Mouse (Mus musculus) testis, adult 2 months (tissue): ENCODE measurements around the gene Cib1. TPM values are rescaled to one million over a fixed set of nuclear protein-coding genes. Genes with fewer than 3 reads are reported as not detected.

ENCODE experiments used
- H3K27ac ChIP-seq: fragments of 200-500 bp; 2 replicates; pipeline ENCODE4 v1.5.1; 2012; ENCODE audit warnings: low read depth, low read length; ENCODE audit not compliant: control insufficient read depth, insufficient read depth
- H3K27me3 ChIP-seq: fragments of 200-500 bp; 2 replicates; pipeline ENCODE4 v1.6.1; 2012; ENCODE audit warnings: mild to moderate bottlenecking, low read length, moderate library complexity; ENCODE audit not compliant: control insufficient read depth, insufficient read depth
- H3K36me3 ChIP-seq: fragments of 200-500 bp; 2 replicates; pipeline ENCODE4 v1.6.1; 2012; ENCODE audit warnings: mild to moderate bottlenecking, low read length; ENCODE audit not compliant: control insufficient read depth, insufficient read depth
- H3K4me1 ChIP-seq: fragments of 200-500 bp; 2 replicates; pipeline ENCODE4 v1.6.1; 2012; ENCODE audit warnings: low read length; ENCODE audit not compliant: control insufficient read depth, insufficient read depth
- H3K4me3 ChIP-seq: fragments of 200-500 bp; 2 replicates; pipeline ENCODE4 v1.5.1; 2012; ENCODE audit warnings: low read depth, mild to moderate bottlenecking, low read length, moderate library complexity, mixed read lengths; ENCODE audit not compliant: control insufficient read depth
- CTCF ChIP-seq: fragments of 200-500 bp; IDR thresholded peaks from 2 replicates; pipeline ENCODE4 v1.5.1; 2012; ENCODE audit warnings: low read depth, mild to moderate bottlenecking, inconsistent platforms, low read length, moderate library complexity; ENCODE audit not compliant: control insufficient read depth, insufficient read depth, insufficient replicate concordance
- POLR2A ChIP-seq: fragments of 200-500 bp; IDR thresholded peaks from 2 replicates; pipeline ENCODE4 v1.6.1; 2012; ENCODE audit warnings: low read depth, mild to moderate bottlenecking, inconsistent platforms, low read length, moderate library complexity; ENCODE audit not compliant: control insufficient read depth
- polyA plus RNA-seq: library from polyadenylated mRNA; depleted of rRNA; stranded (reverse); fragments of >200 nt; gene quantifications from 2 replicates; pipeline ENCODE4 v1.2.3, GENCODE M21; 2012

The Cib1 gene
- polyA plus RNA-seq, 1 experiment = 411 TPM

DNA sequence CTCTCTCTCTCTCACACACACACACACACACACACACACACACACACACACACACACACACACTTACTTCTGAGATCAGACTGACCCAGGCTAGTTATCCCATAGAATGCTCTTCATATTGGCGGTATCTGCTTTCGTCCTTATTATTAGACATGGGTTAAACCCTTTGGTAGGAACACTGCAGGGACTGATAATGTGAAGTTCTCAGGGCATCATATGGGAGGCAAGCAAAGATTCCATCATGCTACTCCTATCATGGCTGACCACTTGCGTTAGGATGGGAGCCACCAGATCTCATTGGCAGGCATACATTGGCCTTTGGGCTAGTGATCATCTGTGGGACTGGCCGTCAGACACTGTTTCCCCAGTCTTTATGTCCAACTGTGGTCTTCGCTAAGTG lies 37.5 kb downstream of the Cib1 start:
- Histone ChIP-seq H3K4me1 (peaks cover 30% of the 10 kb centered on the region), H3K27me3 (no peaks in the 10 kb centered on the region), H3K36me3 (no peaks in the 10 kb centered on the region), H3K27ac (no peak overlapping the region), H3K4me3 (no peak overlapping the region)
- no peak for TF ChIP-seq POLR2A
- TF ChIP-seq CTCF = no peak

DNA sequence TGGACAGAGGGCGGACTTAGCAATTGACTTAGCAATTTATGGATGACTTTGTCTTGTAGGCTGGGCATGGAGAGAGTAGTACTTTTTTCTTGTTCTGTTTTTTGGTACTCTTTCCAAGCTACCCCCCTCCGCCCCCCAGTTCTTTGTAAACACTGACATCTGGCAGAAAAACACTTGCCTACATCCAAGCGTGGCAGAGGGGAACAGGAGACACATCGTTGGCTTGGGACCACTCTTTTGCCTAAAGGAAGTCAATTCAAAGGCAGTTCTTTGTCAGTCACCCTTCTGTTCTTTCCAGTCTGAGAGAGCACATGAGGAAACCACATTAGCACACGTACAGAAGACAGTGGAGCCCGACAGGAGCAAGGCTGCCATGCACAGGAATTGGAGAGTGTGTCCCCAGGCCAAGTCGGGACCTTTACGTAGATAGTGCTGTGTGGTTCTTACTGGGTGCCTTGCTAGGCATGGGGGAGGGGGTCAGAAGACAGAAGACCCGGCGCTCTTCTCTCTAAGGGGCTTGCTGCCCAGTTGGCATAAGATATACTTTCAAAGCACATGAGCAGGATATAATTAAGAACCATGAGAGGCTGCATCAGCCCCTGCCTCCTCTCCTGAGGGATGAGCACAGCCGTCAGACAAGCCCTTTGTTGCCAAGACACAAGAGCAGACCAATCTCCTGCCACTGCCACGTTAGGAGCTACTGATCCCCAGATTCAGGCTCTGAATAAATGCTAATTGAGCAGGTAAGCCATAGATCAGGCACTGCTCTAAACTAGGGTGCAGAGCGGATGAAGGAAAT lies 38.5 kb downstream of the Cib1 start:
- TF ChIP-seq CTCF (no peak), POLR2A (no peak)
- H3K4me1 ChIP-seq = peaks cover 29% of the 10 kb centered on the region

DNA sequence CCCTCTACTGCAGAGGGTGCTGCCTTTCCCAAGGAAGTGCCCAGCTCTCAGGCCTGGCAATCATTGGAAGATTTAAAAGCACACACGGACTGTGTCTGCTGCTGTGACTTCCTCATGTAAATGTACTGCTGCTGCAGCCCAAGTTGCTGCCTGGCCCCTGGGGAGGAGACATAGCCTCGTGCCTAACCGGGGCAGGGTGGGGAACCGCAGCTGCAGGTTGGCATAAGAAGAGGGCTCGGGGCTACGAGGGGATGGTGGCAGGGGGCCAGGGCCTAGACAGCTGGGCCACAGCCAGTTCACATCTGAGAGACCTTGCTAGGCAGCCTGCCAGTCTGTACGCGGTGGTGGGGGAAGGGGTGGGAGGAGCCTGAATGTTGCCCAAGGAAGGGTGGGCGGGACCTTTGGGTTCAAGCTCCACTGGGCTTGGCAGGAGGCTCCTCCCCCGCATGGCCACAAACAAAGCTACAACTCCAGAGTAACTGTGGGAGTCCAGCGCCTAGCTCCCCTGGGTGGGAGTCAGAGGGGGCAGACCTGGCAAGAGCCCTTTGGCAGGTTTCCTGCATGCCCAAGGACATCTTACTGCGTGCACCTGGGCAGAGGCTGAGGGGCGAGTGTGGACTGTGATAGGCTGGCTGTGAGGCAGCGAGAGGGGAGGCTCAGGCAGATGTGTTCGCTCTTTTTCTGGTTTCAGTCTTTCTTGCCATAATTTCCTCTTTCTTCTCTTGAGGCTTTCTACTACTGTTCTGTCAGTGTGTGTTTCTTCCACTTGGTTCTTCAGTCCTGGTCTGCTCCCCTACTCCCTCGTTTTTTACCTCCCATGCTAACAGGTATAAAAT lies 40.2 kb downstream of the Cib1 start:
- no peak for TF ChIP-seq POLR2A
- no peak for TF ChIP-seq CTCF
- peaks cover 23% of the 10 kb centered on the region for H3K4me1 ChIP-seq

More for the DNA sequence above, 38.5 kb downstream of the Cib1 start:
- H3K27ac ChIP-seq = no peak overlapping the region
- no peak overlapping the region for H3K4me3 ChIP-seq
- no peaks in the 10 kb centered on the region for H3K36me3 ChIP-seq
- H3K27me3 ChIP-seq = no peaks in the 10 kb centered on the region

DNA sequence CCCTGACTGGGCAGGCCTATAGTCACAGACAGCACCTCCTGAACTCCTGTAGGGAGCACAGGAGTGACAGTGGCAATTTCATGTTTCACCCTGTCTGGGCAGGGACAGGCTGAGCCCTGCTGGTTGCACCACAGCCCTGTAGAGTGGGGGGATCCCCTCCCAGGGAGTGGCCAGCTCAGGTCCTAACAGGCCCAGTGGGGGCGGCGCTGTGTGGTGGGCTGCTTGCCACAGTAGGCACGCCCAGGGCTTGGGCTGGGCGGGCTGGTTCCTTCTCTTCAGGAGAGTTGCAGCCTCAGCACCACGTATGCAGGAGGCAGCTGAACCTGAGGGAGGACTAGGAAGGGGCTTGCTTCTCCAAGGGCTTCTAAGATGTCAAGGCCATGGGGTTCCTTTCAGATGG lies 41.2 kb downstream of the Cib1 start:
- Histone ChIP-seq H3K27me3 (no peaks in the 10 kb centered on the region), H3K27ac (0 out of 2 replicates have a peak overlapping the region, but pooled peaks have one; percentile 7), H3K4me1 (peaks cover 22% of the 10 kb centered on the region), H3K36me3 (no peaks in the 10 kb centered on the region), H3K4me3 (no peak overlapping the region)
- TF ChIP-seq POLR2A = no peak
- TF ChIP-seq CTCF = no peak

More for the DNA sequence above, 40.2 kb downstream of the Cib1 start:
- no peaks in the 10 kb centered on the region for H3K27me3 ChIP-seq
- H3K4me3 ChIP-seq = no peak overlapping the region
- H3K36me3 ChIP-seq = no peaks in the 10 kb centered on the region
- H3K27ac ChIP-seq = peak overlapping the region; percentile 56

DNA sequence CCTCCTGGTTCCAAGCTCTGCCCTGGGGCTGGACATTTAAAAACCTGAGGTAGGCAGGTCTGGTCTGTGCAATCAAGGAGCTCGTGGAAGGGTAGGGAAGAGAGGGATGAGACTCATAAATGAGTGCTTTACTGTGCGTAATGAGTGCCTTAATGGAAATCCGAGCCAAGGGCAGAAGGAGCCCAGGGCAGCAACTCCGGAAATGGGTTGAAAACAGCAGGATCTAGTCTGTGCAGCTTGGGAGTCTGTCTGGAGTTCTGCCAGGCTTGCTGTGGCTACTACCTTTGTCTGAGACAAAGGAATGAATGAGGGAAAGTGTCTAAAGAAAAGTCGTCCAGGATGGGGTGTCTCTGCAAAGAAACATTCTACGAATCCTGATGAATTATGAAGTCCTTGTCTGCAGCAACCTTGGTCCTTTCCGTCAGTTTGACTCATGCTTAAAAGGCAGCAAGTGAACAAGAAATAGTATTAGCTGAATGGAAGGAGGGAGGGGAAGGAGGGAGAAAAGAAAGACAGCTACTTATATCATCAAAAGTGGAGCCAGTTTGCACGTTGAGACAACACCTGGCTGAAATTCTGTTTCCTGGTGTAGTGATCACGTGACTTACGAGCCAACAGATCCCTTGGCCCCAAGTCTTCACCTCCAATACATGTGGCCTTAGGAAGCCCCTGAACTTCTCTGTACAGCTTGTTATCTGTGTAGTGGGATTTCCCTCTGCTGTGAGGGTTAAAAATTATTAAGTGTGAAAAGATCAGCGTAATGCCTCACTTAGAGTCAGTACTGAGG lies 43.3 kb downstream of the Cib1 start:
- Histone ChIP-seq H3K27me3 (no peaks in the 10 kb centered on the region), H3K4me1 (peaks cover 27% of the 10 kb centered on the region), H3K36me3 (no peaks in the 10 kb centered on the region), H3K4me3 (no peak overlapping the region), H3K27ac (no peak overlapping the region)
- TF ChIP-seq POLR2A = no peak
- no peak for TF ChIP-seq CTCF

DNA sequence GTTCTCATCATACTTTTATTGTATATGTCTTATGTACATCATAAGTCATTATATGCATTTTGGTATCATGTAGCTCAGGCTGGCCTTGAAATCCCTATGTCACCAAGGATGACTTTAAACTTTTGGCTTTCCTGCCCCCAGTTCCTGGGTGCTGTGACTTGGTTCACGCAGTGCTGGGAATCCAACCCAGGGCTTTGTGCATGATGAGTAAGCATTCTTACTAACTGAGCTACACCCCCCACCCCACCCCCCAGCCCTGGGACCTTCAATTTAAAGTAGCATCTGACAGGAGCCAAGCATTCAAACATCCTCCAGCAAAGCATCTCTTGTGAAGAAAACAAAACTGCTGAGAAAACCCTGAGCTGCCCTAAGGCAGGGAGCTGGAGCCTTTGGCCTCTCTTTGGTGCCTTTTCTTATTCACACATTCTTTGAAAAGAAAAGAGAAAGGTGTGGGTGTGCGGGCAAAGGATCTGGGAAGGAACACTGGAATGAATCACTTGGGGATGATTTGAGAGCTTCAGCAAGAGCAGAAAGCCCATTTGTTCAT lies 44.0 kb downstream of the Cib1 start:
- no peaks in the 10 kb centered on the region for H3K27me3 ChIP-seq
- H3K36me3 ChIP-seq = no peaks in the 10 kb centered on the region
- no peak overlapping the region for H3K27ac ChIP-seq
- TF ChIP-seq POLR2A = no peak
- TF ChIP-seq CTCF = no peak
- no peak overlapping the region for H3K4me3 ChIP-seq
- peaks cover 27% of the 10 kb centered on the region for H3K4me1 ChIP-seq

DNA sequence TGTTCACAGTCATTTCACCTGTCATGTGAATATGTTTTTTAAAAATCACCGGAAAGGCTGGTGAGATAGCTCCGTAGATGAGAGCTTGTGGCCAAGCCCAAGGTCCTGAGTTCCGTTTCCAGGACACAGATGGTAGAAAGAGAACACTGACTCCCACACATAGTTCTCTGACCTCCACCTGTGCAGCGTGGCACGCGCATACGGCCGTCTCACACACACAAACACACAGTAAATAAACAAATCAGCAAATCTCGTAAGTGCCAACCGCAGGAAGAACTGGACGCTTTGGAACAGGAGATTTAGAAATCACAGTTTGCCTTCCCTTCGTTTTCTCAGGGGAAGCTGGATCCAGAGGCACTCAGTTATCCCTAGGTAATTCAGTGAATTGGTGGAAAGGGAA lies 45.1 kb downstream of the Cib1 start:
- TF ChIP-seq CTCF (no peak), POLR2A (no peak)
- no peaks in the 10 kb centered on the region for H3K27me3 ChIP-seq
- peaks cover 23% of the 10 kb centered on the region for H3K4me1 ChIP-seq
- peak overlapping the region; percentile 80 for H3K4me3 ChIP-seq
- peak overlapping the region; percentile 93 for H3K27ac ChIP-seq
- no peaks in the 10 kb centered on the region for H3K36me3 ChIP-seq
